Mouse (Mus musculus) liver, embryonic 14.5 days (tissue): ENCODE data around the gene Mettl14. TPM values are rescaled to one million over a fixed set of nuclear protein-coding genes. Genes with fewer than 3 reads are reported as not detected.
"Not testable (repeated sequence)": the region's sequence is repeated elsewhere in the genome, so short reads cannot be mapped to it uniquely, and the experiment has no call there.

Source experiments
- ATAC-seq: fragments of 200-750 bp; cut with Nextera tagmentation; 2 replicates; pipeline ENCODE4 v1.8.0; 2017; ENCODE audit warnings: moderate number of reproducible peaks, mild to moderate bottlenecking, moderate library complexity; ENCODE audit not compliant: insufficient read depth
- DNase-seq, 3 experiments: peaks; one replicate each; pipeline ENCODE4 v3.0.0-alpha.2; 2012 to 2013; ENCODE audit warnings: low read depth in 3 of 3, low spot score in 3 of 3
- H3K27ac ChIP-seq: fragments of 300-500 bp; sonication (generic); 2 replicates; pipeline ENCODE4 v1.5.1; 2014; ENCODE audit warnings: moderate library complexity, mild to moderate bottlenecking, control low read depth, inconsistent platforms
- H3K27me3 ChIP-seq: fragments of 300-500 bp; sonication (generic); 2 replicates; pipeline ENCODE4 v1.6.1; 2014; ENCODE audit warnings: mild to moderate bottlenecking, low read length, moderate library complexity; ENCODE audit not compliant: control insufficient read depth, insufficient read depth
- H3K36me3 ChIP-seq: fragments of 300-500 bp; sonication (generic); replicated peaks from 2 replicates; pipeline ENCODE4 v1.6.1; 2014; ENCODE audit warnings: low read depth; ENCODE audit not compliant: control insufficient read depth, insufficient read depth
- H3K4me1 ChIP-seq, 2 experiments: fragments of 200-500 bp in 1 of 2; fragments of 300-500 bp in 1 of 2; sonication (generic) in 1 of 2; replicated peaks; 2 replicates each; pipeline ENCODE4 v1.6.1; 2012 to 2014; ENCODE audit warnings: antibody characterized with exemption in 1 of 2, inconsistent platforms in 1 of 2, low read length in 1 of 2; ENCODE audit not compliant: control insufficient read depth in 2 of 2, insufficient read depth in 2 of 2
- H3K4me2 ChIP-seq: fragments of 300-500 bp; sonication (generic); 2 replicates; pipeline ENCODE4 v1.6.1; 2014; ENCODE audit warnings: low read depth, mild to moderate bottlenecking, control low read depth, moderate library complexity
- H3K4me3 ChIP-seq, 2 experiments: fragments of 200-500 bp in 1 of 2; fragments of 300-500 bp in 1 of 2; sonication (generic) in 1 of 2; 2 replicates each; pipeline ENCODE4 v1.5.1; 2012 to 2014; ENCODE audit warnings: low read depth in 2 of 2, low read length in 2 of 2, mild to moderate bottlenecking in 2 of 2, control low read depth in 1 of 2, inconsistent platforms in 1 of 2, moderate library complexity in 1 of 2; ENCODE audit not compliant: insufficient read depth in 1 of 2
- H3K9ac ChIP-seq: fragments of 300-500 bp; sonication (generic); replicated peaks from 2 replicates; pipeline ENCODE4 v1.6.1; 2014; ENCODE audit warnings: mild to moderate bottlenecking, control low read depth, moderate library complexity
- H3K9me3 ChIP-seq: fragments of 300-500 bp; sonication (generic); 2 replicates; pipeline ENCODE4 v1.6.1; 2016; ENCODE audit warnings: low read length, mixed read lengths; ENCODE audit not compliant: control insufficient read depth
- CTCF ChIP-seq: IDR thresholded peaks from 2 replicates; pipeline ENCODE4 v1.5.1; 2016; ENCODE audit warnings: antibody characterized with exemption, low read depth, control low read depth
- EP300 ChIP-seq: IDR thresholded peaks from 2 replicates; pipeline ENCODE4 v1.6.1; 2016; ENCODE audit warnings: antibody characterized with exemption, low read depth
- WGBS: fragments of 180-500 bp; shearing (Covaris S2); extraction: QIAGEN DNeasy Blood & Tissue Kit; methylation state at CpG from one replicate; pipeline ENCODE4 v1.1.7; 2014; ENCODE audit not compliant: insufficient replicate concordance; 5-methylcytosine and 5-hydroxymethylcytosine counted together
- polyA plus RNA-seq, 2 experiments: library from polyadenylated mRNA; depleted of rRNA in 1 of 2; stranded (reverse) in 1 of 2; unstranded in 1 of 2; fragments of >200 nt; fragmentation: Nextera tagmentation in 1 of 2; extraction: Ambion mirVana in 1 of 2; gene quantifications; 2 replicates each; pipeline versions ENCODE4 v1.2.1 to v1.2.3; 2012 to 2014

Gene Mettl14
- polyA plus RNA-seq, 2 experiments, result 5.6 to 5.9 TPM

- Histone ChIP-seq H3K4me3 (no peak overlapping the region), H3K9ac (no peak overlapping the region), H3K4me1 (no peaks in the 10 kb centered on the region), H3K27ac (no peak overlapping the region), H3K36me3 (no peaks in the 10 kb centered on the region), H3K9me3 (no peaks in the 10 kb centered on the region), H3K27me3 (no peaks in the 10 kb centered on the region), H3K4me2 (no peak overlapping the region)
- TF ChIP-seq EP300 (no peak), CTCF (no peak)
- 61% methylated on average over 9 of the region's 9 CpGs for whole genome bisulfite sequencing
- DNase-seq (no peak), ATAC-seq (no peak)
Measured at GRCm38 (mm10) chr3:123397562-123398481, 11.9 kb upstream of the Mettl14 start.

GRCm38 (mm10) chr3:123395611-123396010 is 9.7 kb upstream of the Mettl14 start:
- 67% methylated on average over 5 of the region's 5 CpGs for WGBS
- Histone ChIP-seq H3K9ac (no peak overlapping the region), H3K27me3 (no peaks in the 10 kb centered on the region), H3K4me2 (no peak overlapping the region), H3K27ac (no peak overlapping the region), H3K4me1 (no peaks in the 10 kb centered on the region), H3K9me3 (no peaks in the 10 kb centered on the region), H3K36me3 (no peaks in the 10 kb centered on the region), H3K4me3 (no peak overlapping the region)
- DNase-seq (no peak), ATAC-seq (no peak)
- TF ChIP-seq CTCF (no peak), EP300 (no peak)

GRCm38 (mm10) chr3:123391180-123391579 is 5.3 kb upstream of the Mettl14 start:
- Histone ChIP-seq H3K36me3 (no peaks in the 10 kb centered on the region), H3K4me1 (no peaks in the 10 kb centered on the region), H3K4me3 (no peak overlapping the region), H3K27me3 (no peaks in the 10 kb centered on the region), H3K9ac (no peak overlapping the region), H3K4me2 (no peak overlapping the region), H3K27ac (no peak overlapping the region), H3K9me3 (no peaks in the 10 kb centered on the region)
- WGBS, result 65% methylated on average over 4 of the region's 4 CpGs
- DNase-seq, result no peak
- ATAC-seq, result no peak
- TF ChIP-seq CTCF, result no peak
- TF ChIP-seq EP300, result no peak

GRCm38 (mm10) chr3:123386157-123386780 is 361 bp upstream of the Mettl14 start:
- not testable (repeated sequence) for H3K27me3 ChIP-seq
- peak overlapping the region; percentile 74 for H3K27ac ChIP-seq

GRCm38 (mm10) chr3:123385118-123385485 is 806 bp downstream of the Mettl14 start:
- Histone ChIP-seq H3K4me3 (peak overlapping the region; percentile 89 to 95), H3K36me3 (peaks cover 6% of the 10 kb centered on the region; the same call in 1 of the 2 replicates), H3K9ac (peak overlapping the region; percentile 89), H3K4me1 (peaks cover 5 to 7% of the 10 kb centered on the region in 2 experiments; a peak in 1 of 4 replicates), H3K9me3 (no peaks in the 10 kb centered on the region), H3K27me3 (no peaks in the 10 kb centered on the region), H3K27ac (peak overlapping the region; percentile 47), H3K4me2 (peak overlapping the region; percentile 76)
- no peak for TF ChIP-seq CTCF
- TF ChIP-seq EP300, result no peak
- ATAC-seq (no peak), DNase-seq (peak in 1 of 3 experiments; percentile 11)
- WGBS, result 6% methylated on average over 6 of the region's 6 CpGs

More at GRCm38 (mm10) chr3:123386157-123386780, 361 bp upstream of the Mettl14 start:
- H3K9ac ChIP-seq, result peak overlapping the region; percentile 89
- ATAC-seq, result peak; percentile 61
- not testable (repeated sequence) for H3K4me1 ChIP-seq, H3K9me3 ChIP-seq, DNase-seq, H3K36me3 ChIP-seq
- WGBS, result 15% methylated on average over 12 of the region's 12 CpGs
- H3K4me3 ChIP-seq, result peak overlapping the region; percentile 89 to 95
- peak overlapping the region; percentile 76 for H3K4me2 ChIP-seq
